Mouse (Mus musculus) heart, postnatal 0 days (tissue): Measurements from ENCODE around the gene Pgbd1.

Experiments
- CTCF ChIP-seq: IDR thresholded peaks from 2 replicates; pipeline ENCODE4 v1.5.1; 2016; ENCODE audit warnings: antibody characterized with exemption, control low read depth, low read depth
- EP300 ChIP-seq: IDR thresholded peaks from 2 replicates; pipeline ENCODE4 v1.6.1; 2016; ENCODE audit warnings: antibody characterized with exemption, low read depth

DNA sequence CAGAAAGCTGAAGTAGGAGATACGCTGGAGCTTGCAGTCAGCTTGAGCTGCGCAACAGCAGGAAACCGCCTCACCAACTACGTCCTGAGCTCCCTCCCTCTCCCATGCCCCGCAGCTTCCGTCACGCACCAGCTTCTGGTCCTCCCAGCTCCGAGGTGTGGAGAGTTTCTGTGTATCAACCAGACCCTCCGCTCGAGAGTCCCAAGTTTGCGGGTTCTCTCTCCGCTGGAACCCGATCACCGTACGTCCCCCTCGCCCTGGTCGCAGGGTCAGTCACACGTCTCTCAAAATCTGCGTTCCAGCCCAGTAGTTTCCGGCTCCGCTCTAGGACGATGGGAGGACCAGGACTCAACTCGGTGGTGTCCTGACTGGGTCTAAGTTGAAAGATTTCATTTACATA, 12.6 kb upstream of the Pgbd1 start, which contains the start of gene Zscan26:
- TF ChIP-seq CTCF: no peak
- no peak for TF ChIP-seq EP300
